ENCODE assay signal across 8 mouse cellular contexts in genomic region chr5:115538693-115539043, GRCm38 (mm10). TPM values are rescaled to one million over a fixed set of nuclear protein-coding genes. Genes with fewer than 3 reads are reported as not detected.
A peak's percentile ranks its signal among the peaks of the same experiment; 100 is the strongest.
DNase-seq lines count a peak whose midpoint lies in the region; ATAC-seq lines count a peak whose summit lies in the region.

No protein-coding gene starts in this region.

- no peaks in the 10 kb centered on the region for H3K27me3 ChIP-seq in hindbrain, embryonic 13.5 days

- 2% methylated on average over 12 of the region's 12 CpGs for WGBS in hindbrain, embryonic 13.5 days

- no peaks in the 10 kb centered on the region for H3K9me3 ChIP-seq in hindbrain, embryonic 13.5 days

- no peak overlapping the region; the same call in 1 of the 2 replicates for H3K27ac ChIP-seq in hindbrain, embryonic 13.5 days

- H3K4me1 ChIP-seq in hindbrain, embryonic 13.5 days (replicated peaks), result peaks cover 51% of the 10 kb centered on the region

- no peaks in the 10 kb centered on the region for H3K36me3 ChIP-seq in hindbrain, embryonic 13.5 days

- peak; percentile 83 for DNase-seq in MN1 (ENCODE audit: low spot score)
- DNase-seq in cerebellum, adult 9-11 months, result peak; percentile 89
- DNase-seq in frontal cortex, postnatal 14 days (ENCODE audit: low spot score in 2 of 2), result peak; percentile 81 to 92
- DNase-seq in layer of hippocampus, postnatal 25 days (ENCODE audit: extremely low spot score in 1 of 2, low spot score in 1 of 2), result peak; percentile 88 to 99
- DNase-seq in lung, postnatal 25 days (ENCODE audit: low spot score), result peak; percentile 93
- peak; percentile 64 for DNase-seq in retina, adult 2 months (ENCODE audit: low read depth, low spot score)
- DNase-seq in thymus, postnatal 36 days, result peak; percentile 88 to 92

- peak; percentile 88 for ATAC-seq in hindbrain, embryonic 13.5 days (ENCODE audit: low FRiP score)

- no peak overlapping the region for H3K4me3 ChIP-seq in hindbrain, embryonic 13.5 days

- 0 out of 2 replicates have a peak overlapping the region, but pooled peaks have one; percentile 9 for H3K9ac ChIP-seq in hindbrain, embryonic 13.5 days

- H3K4me2 ChIP-seq in hindbrain, embryonic 13.5 days, result 0 out of 2 replicates have a peak overlapping the region, but pooled peaks have one; percentile 13

RNA-seq across cellular contexts. Expression of gene Rplp0, which starts 20.6 kb away (rescaled TPM):
- polyA plus RNA-seq in hindbrain, embryonic 13.5 days (2015; fragmentation: Nextera tagmentation; extraction: Ambion mirVana), result 895 and 907 TPM in 2 replicates
- total RNA-seq in layer of hippocampus, postnatal 25 days (2021), result 100 to 1,000 TPM; 251 to 264 TPM

RNA-seq across cellular contexts. Expression of gene Gcn1l1, which starts 26.4 kb away (rescaled TPM):
- polyA plus RNA-seq in hindbrain, embryonic 13.5 days (2015; fragmentation: Nextera tagmentation; extraction: Ambion mirVana), result 42.2 and 42.4 TPM in 2 replicates
- total RNA-seq in layer of hippocampus, postnatal 25 days (2021), result 10 to 100 TPM; 65.8 to 79.7 TPM

RNA-seq across cellular contexts. Expression of gene Pxn, which starts 32.2 kb away (rescaled TPM):
- polyA plus RNA-seq in hindbrain, embryonic 13.5 days (2015; fragmentation: Nextera tagmentation; extraction: Ambion mirVana), result 19.9 and 23.4 TPM in 2 replicates
- total RNA-seq in layer of hippocampus, postnatal 25 days (2021), result 10 to 100 TPM; 30.9 to 41.9 TPM

RNA-seq across cellular contexts. Expression of gene Sirt4, which starts 54.1 kb away (rescaled TPM):
- 30.0 TPM in 2 replicates for polyA plus RNA-seq in hindbrain, embryonic 13.5 days (2015; fragmentation: Nextera tagmentation; extraction: Ambion mirVana)
- total RNA-seq in layer of hippocampus, postnatal 25 days (2021), result 10 to 100 TPM; 27.6 to 39.7 TPM
